Mouse (Mus musculus) gastrocnemius, postnatal 14 days (tissue): ENCODE data around the gene E2f7. TPM values are rescaled to one million over a fixed set of nuclear protein-coding genes. Genes with fewer than 3 reads are reported as not detected.

ENCODE experiments used
- DNase-seq: peaks from one replicate; pipeline ENCODE4 v3.0.0; 2021; ENCODE audit warnings: mixed read lengths
- intact Hi-C: fragments of 180-260 bp; cut with DNase I; formaldehyde crosslinking; loops from one replicate; pipeline ENCODE4 v1.15.1; 2025; ENCODE audit warnings: low total_unique reads
- total RNA-seq, 2 experiments: library from RNA; stranded (reverse); gene quantifications; 2 replicates each; pipeline ENCODE4 v1.2.3; 2021

E2f7 gene
- total RNA-seq, 2 experiments from 2014 or later: 2.2 to 2.3 TPM

DNA sequence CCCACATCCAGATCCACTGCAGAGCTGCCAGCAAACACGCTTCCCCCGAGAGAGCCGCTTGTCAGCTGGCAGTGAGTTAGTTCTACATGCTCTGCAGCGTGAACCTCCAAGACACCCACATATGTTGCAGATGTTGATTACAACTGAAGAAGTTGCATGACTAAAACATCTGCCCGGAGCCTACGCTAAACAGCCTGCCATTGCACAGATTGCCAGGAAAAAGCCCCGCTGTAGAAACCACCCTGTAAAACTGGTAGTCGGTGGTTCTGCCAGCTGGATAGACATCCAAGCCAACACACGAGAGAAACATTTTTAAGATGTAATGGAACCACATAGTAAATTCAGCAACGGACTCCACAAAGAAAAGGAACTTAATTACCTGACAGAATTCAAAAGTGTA lies 24.3 kb downstream of the E2f7 start:
- intact Hi-C loops: no loop called here
- DNase-seq: no peak

DNA sequence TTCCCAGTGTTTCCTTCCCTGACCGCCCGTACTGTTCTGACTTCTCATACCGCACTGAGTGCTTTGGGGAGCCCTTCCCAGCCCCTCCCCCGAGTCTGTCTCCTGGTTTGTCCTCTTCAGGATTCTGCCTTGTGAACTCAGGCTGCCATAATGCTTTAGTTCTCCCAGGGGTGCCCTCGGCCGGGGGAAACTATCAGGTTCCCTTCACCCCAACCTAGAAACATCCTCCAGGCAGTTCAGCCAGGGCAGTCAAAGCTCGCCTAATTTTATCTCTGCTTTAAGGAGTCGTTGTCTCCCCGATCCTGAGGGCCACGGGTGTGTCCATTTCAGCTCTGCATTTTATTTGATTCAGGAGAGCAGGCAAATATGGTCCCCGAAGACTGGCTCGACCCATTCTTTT lies 28.0 kb downstream of the E2f7 start:
- no peak for DNase-seq
- intact Hi-C loops: no loop called here

DNA sequence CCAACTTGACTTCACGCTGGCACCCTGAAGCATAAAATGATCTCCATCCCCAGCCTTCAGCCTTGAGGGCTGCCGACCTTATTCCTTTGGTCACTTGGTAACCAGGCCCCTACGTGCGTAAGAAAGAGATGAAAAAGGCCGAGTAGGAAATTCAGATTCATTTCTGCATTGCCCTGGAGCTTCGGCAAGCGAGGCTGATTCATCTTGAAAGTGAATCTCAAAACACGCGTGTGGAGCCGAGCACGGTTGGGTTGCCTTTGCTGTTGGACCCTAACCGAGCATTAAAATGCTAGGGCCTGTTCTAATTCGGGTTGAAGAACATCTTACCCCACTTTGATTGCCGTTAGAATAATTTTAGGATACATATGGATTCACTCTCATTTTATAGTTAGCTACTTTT lies 28.6 kb downstream of the E2f7 start:
- no peak for DNase-seq
- intact Hi-C loops: no loop called here

DNA sequence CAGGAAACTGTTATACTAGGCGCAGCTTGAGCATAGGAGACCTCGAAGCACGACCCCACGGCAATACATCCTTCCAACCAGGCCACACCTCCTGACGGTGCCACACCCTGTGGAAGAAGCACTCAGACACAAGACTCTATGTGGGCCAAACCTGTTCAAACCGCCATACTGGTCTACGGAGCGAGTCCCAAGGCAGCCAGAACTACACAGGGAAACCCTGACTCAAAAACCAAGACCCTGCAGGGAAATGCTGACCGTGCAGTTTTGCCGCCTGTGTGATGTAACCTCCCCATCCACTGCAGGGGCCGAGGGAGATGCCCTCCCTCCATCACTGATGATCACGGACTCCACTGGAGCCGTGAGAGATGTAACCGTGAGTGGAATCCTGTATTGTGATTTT lies 36.5 kb downstream of the E2f7 start:
- intact Hi-C loops: no loop called here
- no peak for DNase-seq

DNA sequence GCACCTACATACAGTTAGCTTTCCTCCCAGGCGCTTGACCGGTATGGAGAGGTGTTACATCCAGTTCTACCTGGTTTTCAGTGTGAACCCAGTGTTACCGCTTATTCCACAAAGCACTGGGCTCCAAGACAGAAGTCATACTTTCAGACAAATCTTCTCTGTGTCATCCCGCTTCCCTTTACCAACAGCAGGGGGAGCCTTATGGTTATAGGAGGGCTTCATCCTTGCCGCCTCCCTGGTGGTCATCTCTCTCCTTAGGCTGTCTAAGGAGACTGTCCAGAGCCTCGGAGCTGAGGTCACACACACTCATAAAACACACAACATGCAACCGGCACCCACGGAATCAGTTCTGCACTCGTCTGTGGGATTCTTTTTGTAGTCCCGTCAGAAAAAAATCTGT lies 37.4 kb downstream of the E2f7 start:
- intact Hi-C loops: no loop called here
- DNase-seq: no peak

DNA sequence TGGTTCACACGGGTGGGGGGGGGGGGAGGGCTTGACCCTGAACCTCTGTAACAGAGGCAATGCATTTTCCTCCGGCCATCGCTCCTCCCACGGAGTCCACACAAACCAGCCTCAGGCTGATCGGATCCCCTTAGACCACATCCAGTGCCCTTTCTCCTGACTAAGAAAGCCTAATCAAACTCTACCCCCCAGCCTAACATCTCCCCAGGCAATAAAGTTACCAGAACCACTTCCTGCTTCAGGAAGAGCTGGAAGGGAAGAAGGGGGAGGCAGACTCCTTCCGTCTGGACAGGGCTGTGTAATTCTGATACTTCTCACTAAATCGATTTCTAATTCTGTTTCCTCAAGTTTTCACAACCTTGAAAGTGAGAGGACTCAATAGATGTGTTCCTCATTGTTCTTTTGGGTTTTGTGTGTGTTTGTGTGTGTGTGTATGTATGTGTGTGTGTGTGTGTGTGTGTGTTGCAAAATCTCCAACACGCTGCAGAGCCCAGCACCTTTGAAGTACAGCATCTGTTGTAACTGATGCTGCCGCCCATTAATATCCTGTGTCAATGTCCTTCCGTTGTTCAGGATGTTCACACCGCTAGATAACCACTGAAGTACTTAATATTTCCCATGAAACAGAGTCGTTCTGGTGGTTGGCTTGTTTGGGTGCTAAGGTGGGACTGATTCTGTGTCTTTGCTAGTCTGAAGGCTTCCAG lies 43.0 kb downstream of the E2f7 start:
- intact Hi-C loops: no loop called here
- DNase-seq: no peak

DNA sequence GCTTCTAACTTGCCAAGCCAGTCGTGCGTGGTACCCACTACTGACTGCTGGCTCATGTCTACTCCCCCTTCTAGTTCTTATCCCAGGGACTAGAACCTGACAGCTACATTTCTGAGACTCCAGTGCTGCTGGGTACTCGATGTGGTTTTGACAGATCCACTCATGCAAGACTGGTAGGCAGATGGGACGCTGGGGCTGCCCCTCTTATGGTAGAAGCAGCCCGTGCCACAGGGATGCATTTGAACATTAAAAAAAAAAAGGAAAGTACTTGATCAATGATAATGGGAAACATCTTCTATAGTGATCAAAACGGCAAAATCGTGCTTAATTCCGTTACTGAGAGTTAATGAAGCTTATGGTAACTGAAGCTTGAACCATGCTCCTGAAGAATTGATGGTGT lies 44.4 kb downstream of the E2f7 start:
- intact Hi-C loops: loop anchor here (5.0 kb wide), 1 partner anchor 183 kb away; no protein-coding TSS in a partner anchor
- no peak for DNase-seq

DNA sequence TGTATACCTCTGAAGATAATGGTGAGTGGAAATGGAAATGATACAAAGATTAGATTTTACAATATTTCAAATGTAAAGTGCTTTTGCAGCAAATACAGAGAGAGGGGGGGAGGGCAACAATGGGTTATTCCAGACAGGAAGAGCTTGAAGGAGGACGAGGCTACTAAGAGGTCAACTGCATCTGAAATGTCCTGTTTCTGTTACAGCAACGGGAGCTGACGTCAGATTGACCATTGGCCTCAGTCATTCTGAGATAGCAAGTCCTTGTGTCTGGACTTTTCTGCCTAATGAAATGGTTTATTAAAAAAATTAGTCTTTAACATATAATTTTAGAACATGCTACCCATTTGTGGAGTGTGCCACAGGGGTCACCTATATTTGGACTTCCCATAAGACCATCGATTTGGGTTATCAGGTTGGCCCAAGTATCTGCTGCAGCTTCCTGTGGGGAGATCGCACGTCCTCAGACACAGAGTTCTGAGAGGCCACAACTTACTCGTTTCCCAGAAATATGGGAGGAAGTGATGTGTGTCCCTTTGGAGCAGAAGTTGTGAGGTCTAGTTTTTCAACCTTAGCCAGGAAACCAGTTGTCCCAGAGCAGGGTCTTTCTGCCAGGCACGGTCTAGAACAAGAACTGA lies 48.0 kb downstream of the E2f7 start:
- intact Hi-C loops: loop anchor here (5.0 kb wide), 1 partner anchor 179 kb away; no protein-coding TSS in a partner anchor
- DNase-seq: no peak

DNA sequence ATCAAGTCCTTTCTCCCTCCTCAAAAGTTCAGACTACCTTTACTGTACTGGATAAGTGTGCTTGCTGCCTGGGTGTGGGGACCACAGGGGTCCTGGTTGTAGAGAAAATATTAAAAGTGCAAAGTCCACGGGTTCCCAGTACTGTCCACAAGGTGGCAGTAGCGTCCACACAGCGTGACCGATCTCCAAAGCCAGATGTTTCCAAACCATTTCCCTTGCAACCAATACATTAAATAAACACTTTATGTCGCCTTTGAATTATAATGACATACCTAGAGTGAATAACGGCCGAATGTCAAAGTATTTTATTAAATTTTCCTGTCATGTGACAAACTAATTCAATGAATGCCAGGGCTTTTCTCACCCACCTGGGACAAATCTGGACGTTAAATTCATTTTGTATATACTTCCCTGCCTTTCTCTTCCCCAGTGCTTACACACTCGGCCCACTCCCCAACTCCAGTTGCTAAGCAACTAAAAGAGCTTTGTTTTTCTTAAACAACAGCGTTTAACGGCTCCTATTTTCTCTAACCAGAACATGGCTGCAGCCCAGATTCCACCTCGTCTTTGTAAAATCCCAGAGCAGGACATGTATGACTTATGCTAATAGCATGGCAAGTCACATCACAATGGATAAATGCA lies 49.4 kb downstream of the E2f7 start:
- peak; percentile 27 for DNase-seq
- intact Hi-C loops: loop anchor here (5.0 kb wide), 1 partner anchor 178 kb away; no protein-coding TSS in a partner anchor

DNA sequence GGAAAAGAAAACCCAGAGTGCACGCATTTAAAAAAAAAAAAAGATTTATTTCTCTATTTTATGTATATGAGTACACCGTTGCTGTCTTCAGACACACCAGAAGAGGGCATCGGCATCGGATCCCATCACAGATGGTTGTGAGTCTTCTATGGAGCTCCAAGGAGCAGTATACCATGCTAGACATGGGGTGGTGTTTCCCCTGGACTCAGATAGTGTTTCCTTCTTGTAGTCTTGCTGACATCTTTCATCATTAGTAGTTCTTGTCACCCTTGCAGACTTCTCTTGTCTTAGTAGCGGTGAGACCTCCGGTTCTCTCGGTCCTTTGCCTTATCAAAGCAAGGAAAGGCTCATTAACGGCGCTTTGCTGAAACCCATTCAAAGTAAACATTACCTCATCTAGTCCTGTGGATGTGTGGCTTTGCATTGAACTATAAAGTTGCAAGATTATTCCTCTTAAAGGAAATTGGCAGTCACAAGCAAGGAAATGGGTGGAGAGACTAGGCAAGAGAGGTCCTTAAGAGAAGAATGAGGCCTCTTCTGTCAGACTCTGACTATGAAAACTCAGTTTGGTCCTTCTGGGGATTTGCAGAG lies 50.1 kb downstream of the E2f7 start:
- intact Hi-C loops: no loop called here
- DNase-seq: no peak

DNA sequence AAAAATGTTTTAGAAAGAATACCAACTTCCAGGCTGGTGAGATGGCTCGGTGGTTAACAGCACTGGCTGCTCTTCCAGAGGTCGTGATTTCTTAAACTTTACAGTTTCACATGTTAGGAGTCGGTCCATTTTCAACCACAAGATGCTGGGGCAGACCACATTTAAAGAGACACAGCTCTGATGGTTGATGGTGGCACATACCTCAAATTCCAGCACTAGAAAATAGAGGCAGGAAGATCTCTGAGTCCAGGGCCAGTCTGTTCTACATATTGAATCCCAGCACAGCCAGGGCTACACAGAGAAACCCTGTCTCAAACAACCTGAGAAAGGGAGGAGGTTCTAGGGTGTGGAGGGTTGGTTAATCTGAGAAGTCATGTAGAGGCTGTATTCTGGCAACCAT lies 56.1 kb downstream of the E2f7 start:
- intact Hi-C loops: no loop called here
- no peak for DNase-seq

DNA sequence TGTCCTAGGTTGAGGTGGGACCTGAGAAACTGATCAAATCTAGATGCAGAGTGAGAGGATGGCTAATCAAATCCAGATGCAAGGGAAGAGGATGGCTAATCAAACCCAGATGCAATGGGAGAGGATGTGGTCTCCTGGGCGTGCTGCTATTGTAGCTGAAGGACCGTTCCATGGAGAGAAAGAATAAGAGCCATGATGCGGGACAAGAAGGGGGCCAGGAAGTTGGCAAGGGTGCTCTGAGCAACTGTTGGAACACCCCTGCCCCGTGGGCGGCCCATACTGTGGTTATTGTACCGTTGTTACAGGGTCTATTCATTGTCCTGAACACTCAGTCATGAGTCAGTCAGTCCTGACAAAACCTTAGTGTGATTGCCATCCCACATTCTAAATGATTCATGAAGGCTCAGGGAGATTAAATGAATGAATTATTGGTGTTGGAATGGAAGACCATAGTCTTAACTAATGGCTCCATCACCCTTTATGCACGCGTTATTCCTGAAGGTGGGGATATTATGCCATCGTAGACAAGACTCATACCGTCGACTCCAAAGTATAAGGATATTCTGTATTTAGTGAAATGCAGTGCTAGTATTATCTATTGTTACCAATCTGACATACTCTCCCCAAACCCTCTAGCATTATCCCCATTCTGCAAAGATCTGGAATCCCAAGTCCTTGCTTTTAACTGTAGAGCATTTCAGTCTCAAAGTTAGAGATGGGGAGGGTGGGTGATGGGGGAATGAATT lies 59.2 kb downstream of the E2f7 start:
- no peak for DNase-seq
- intact Hi-C loops: no loop called here

DNA sequence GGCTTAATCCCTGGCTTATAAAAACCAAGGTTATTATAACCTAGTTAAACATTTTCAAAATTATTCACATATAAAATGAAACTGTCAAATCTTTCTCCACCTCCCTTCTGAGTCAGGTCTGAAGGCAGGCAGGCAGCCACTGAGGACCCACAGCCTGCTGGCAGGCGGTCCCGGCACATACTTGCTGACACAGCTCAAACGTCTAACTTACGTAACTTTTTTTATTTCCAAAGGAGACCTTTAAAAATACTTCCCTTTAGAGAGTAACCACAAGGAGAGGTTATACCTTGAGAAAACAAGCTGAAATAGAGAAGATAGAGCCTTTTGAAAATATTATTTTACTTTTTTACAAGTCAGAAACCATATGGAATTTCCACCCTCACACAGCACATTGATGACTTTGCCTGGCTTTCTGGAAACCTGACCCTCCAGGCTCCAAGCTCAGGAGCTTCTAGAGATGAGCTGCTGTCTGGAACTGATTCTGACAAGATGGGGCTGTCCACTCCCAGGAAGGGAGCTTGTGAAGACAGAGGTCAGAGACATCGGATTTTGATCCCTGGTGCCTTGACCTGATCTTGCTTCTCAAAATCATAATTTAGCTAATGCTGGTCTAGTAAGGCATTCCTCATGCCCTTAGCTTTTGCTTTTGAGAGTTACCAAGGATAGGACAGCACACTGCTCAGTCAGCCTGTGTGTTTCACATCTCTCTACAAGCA lies 59.9 kb downstream of the E2f7 start:
- intact Hi-C loops: no loop called here
- no peak for DNase-seq

DNA sequence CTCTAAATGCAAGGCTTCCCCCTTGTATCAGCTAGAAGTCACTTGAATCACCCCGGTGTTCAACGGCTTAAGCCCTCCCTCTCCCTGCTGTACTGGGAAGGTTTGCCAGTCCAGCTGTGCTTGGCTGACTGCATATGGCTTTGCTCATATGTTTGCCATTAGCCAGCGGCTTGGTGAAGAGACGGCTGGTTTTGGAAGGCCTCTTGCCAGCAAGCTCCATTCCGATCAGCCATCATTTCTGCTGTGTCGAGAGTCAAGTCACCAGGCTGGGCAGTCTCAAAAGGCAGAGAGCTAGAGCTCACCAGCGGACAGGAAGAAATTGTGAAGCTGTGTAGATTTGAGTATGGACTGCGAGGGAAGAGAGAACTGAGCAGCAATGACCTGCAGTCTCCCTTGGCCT lies 61.2 kb downstream of the E2f7 start:
- intact Hi-C loops: no loop called here
- no peak for DNase-seq

DNA sequence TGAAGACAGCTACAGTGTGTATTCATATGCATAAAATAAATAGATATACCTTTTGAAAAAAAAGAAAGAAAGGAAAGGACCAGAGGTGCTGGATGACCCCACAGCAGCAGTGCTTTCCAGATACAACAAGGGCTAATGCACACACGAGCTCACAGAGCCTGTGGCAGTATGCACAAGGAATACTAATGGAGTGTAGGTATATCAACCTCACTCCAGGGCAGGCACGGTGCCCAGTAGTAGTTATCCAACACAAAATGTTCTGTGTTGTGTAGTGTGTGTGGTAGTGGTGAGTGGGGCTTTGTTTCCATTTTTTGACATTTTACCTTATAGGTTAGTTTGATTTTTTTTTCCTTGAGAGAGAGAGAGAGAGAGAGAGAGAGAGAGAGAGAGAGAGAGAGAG lies 65.3 kb downstream of the E2f7 start:
- intact Hi-C loops: no loop called here
- no peak for DNase-seq

DNA sequence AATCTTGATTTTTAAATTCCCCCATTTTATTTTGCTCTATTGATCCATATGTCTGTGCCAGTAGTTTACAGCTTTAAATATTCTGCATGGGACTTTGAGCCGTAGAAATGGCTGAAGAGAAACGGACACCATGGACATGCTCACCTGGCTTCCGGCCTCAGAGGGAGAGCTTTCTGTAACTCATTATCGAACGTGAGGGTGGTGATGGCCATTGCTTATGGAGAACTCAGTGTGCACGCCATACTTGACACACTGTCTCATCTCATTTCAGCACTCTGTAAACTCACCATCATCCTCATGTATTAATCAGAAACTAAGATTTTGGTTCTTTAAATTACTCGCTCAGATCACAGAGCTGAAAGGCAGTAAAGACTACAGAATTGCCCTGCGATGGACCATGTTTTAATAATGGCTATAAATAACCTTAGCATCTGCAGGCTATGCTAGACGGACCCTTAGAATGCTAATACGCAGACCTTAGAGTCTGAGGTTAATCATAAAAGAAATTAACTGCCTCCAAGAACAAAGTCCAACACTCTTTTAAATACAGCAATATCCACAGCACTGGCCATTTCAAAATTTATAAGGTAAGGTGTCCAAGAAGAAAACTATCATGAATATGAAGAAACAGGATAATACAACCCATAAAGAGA lies 66.1 kb downstream of the E2f7 start:
- DNase-seq: no peak
- intact Hi-C loops: no loop called here

DNA sequence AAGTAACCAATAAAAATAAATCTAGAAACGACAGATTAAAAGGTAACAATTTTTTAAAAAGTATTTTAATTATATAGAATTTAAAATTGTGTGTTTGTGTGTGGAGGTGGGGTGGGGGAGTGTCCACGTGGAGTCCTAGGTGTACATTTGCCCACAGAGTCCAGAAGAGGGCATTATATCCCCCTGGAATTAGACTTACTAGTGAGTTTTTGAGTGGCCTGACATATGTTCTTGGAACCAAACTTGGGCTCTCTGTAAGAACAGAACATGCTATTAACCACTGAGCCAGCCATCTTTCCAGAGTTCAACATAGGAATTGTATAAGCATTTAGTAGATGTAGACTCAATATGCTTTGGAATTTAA lies 66.6 kb downstream of the E2f7 start:
- no peak for DNase-seq
- intact Hi-C loops: no loop called here

DNA sequence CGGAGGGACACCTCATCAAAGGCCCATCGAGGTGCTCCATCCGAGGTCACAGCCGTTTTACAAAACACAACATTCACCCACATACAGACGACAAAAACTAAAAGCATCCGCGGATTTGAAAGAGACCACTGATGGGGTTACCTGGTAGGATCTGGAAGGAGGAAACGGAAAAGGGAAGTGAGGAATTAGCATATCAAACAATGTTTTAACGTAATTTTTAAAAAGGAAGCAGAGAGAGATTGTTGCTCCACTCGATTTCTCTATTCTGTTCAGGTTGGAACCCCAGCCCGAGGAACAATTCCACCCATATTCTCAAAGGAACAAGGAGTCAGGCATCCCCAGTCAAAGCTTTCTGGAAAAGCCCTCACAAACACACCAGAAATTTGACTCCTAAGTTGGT lies 75.9 kb downstream of the E2f7 start:
- DNase-seq: no peak

DNA sequence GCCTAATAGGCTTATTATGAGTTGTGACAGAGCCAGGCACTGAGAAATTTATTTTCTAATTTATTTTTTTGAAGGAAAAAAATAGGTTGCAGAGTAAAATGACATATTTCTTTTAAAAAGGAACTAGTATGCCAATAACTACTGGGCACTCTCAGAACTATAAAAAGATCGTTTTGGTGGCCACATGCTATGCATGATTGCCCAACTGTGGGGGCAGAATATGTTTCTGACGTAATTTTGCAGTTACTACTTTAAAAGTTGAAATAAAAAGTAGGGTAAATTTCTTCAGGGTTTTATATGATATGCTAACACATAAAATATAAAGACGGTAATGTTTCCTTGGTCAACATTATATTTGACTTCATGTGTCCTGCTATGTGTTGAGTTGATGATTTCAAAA lies 76.5 kb downstream of the E2f7 start:
- intact Hi-C loops: no loop called here

More for the DNA sequence above, 75.9 kb downstream of the E2f7 start:
- intact Hi-C loops: no loop called here

More for the DNA sequence above, 76.5 kb downstream of the E2f7 start:
- no peak for DNase-seq
